11 mouse cellular contexts compared by ENCODE assay signal in genomic region chr2:38133036-38133825, GRCm38 (mm10).
DNase-seq lines count a peak whose midpoint lies in the region; ATAC-seq and TF ChIP-seq lines count a peak whose summit lies in the region.
"Had no signal": no experiment of that assay in that cellular context is flagged by ENCODE, and none has a peak within 500 bp of the region (broad histone marks: within the 10 kb centered on the region; RNA-seq: fewer than 3 reads in every experiment).

No protein-coding gene starts in this region.

- TF ChIP-seq POLR2A in brain, embryonic 14.5 days (IDR thresholded peaks at IDR 0.05; ENCODE audit: borderline replicate concordance, extremely low read depth, insufficient read depth, insufficient read length, poor library complexity, severe bottlenecking) = no peak

- H3K9me3 ChIP-seq in forebrain, embryonic 16.5 days (ENCODE audit: control insufficient read depth, low read length) = no peaks in the 10 kb centered on the region
- H3K9me3 ChIP-seq in forebrain, embryonic 10.5 days = no peaks in the 10 kb centered on the region
- H3K9me3 ChIP-seq: heart, embryonic 15.5 days had no signal

- H3K9ac ChIP-seq in forebrain, embryonic 16.5 days (replicated peaks; ENCODE audit: low read depth, low read length) = no peak overlapping the region
- H3K9ac ChIP-seq: heart, embryonic 15.5 days had no signal

- H3K27me3 ChIP-seq in forebrain, embryonic 16.5 days (replicated peaks; ENCODE audit: control insufficient read depth, insufficient read depth, low read length) = no peaks in the 10 kb centered on the region
- no peaks in the 10 kb centered on the region for H3K27me3 ChIP-seq in forebrain, embryonic 10.5 days (ENCODE audit: poor library complexity, severe bottlenecking)
- H3K27me3 ChIP-seq: heart, embryonic 15.5 days had no signal

- 82% methylated on average over 5 of the region's 5 CpGs for WGBS in forebrain, embryonic 16.5 days
- 91% methylated on average over 5 of the region's 5 CpGs for WGBS in forebrain, embryonic 10.5 days

- H3K4me2 ChIP-seq in forebrain, embryonic 16.5 days (ENCODE audit: low read length) = no peak overlapping the region
- H3K4me2 ChIP-seq: heart, embryonic 15.5 days had no signal

- H3K36me3 ChIP-seq in forebrain, embryonic 16.5 days (ENCODE audit: control insufficient read depth, insufficient read depth) = no peaks in the 10 kb centered on the region
- H3K36me3 ChIP-seq in forebrain, embryonic 10.5 days (replicated peaks) = no peaks in the 10 kb centered on the region
- H3K36me3 ChIP-seq: heart, embryonic 15.5 days had no signal

- peak; percentile 47; the same call in 1 of the 2 replicates for ATAC-seq in forebrain, embryonic 16.5 days

- TF ChIP-seq CTCF in brain, embryonic 14.5 days (IDR thresholded peaks at IDR 0.05; ENCODE audit: borderline replicate concordance, extremely low read depth, insufficient read depth, insufficient read length) = no peak

- no peak overlapping the region for H3K4me3 ChIP-seq in forebrain, embryonic 16.5 days (replicated peaks; ENCODE audit: low read length)
- H3K4me3 ChIP-seq in forebrain, embryonic 10.5 days = no peak overlapping the region
- H3K4me3 ChIP-seq: heart, embryonic 15.5 days had no signal

- H3K4me1 ChIP-seq in forebrain, embryonic 16.5 days (replicated peaks; ENCODE audit: control insufficient read depth, insufficient read depth, low read length) = peaks cover 6% of the 10 kb centered on the region; the same call in 1 of the 2 replicates
- peaks cover 38% of the 10 kb centered on the region for H3K4me1 ChIP-seq in forebrain, embryonic 10.5 days

- DNase-seq in forebrain, embryonic 10.5 days (ENCODE audit: extremely low spot score, low spot score) = no peak
- DNase-seq in right cerebral cortex, adult 18-20 months = peak; percentile 32
- no peak for DNase-seq in right cerebral cortex, adult 2 months (ENCODE audit: low spot score in 2 of 2)
- DNase-seq in brain, embryonic 14.5 days (ENCODE audit: low read depth) = peak; percentile 55
- peak; percentile 3 for DNase-seq in naive thymus-derived CD4-positive, alpha-beta T cell, adult 2 months (ENCODE audit: low read depth)
- no peak for DNase-seq in lung, postnatal 4 days
- DNase-seq: embryo, embryonic 11 days; gastrocnemius, postnatal 25 days had no signal

- no peak overlapping the region for H3K27ac ChIP-seq in forebrain, embryonic 16.5 days (ENCODE audit: low read length)
- no peak overlapping the region for H3K27ac ChIP-seq in forebrain, embryonic 10.5 days
- H3K27ac ChIP-seq: heart, embryonic 15.5 days; kidney, postnatal 0 days had no signal

Comparison
In these comparisons a context has a peak if more than half of its experiments do, and no peak if none do; other contexts are left out.
1. DNase-seq: peak in right cerebral cortex, adult 18-20 months (single experiment), brain, embryonic 14.5 days (single experiment) and naive thymus-derived CD4-positive, alpha-beta T cell, adult 2 months (single experiment); none in forebrain, embryonic 10.5 days (single experiment), right cerebral cortex, adult 2 months (0 of 2) and lung, postnatal 4 days (0 of 2).